Mouse (Mus musculus): ENCODE data around the gene Fam199x.

DNA sequence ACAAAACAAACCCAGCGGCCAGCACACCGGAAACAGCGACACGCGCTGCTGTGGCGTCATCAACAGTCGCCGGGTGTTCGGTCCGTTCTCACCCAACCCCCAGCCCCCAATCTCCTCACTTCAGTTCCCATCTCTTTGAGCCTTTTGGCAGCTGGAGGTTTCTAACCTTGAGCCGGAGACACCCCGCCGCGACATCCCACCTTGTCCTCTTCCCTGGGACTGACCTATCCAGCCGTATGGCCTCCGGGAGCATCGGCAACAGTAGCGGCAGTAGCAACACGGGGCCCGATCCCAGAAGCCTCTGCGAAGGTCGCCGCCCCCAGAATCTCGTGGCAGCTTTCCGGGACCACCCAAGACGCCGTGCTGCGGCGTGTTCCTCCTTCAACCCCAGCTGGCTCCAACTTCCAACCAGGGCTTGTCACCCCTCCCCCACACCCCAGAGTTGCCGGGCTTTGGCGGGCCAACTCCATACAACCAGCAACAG, 11.4 kb upstream of the Fam199x start, which contains the start of gene Slc25a53:
- no peak for TF ChIP-seq CTCF (IDR thresholded peaks at IDR 0.05; ENCODE audit: borderline replicate concordance, insufficient read depth, low read depth, low read length)
- peak; percentile 29; the same call in 1 of the 2 replicates for TF ChIP-seq POLR2A (IDR thresholded peaks at IDR 0.05; ENCODE audit: borderline replicate concordance, insufficient read depth, low read length)

Data from cerebellum, adult 2 months (tissue).